Mouse (Mus musculus): Measurements from ENCODE around the gene Opa1. TPM values are rescaled to one million over a fixed set of nuclear protein-coding genes. Genes with fewer than 3 reads are reported as not detected.

The Opa1 gene
- polyA plus RNA-seq, 1 experiment = 11.9 TPM

GRCm38 (mm10) chr16:29544829-29545228, 34.3 kb upstream of the Opa1 start, which contains the start of gene Atp13a4:
TSS of gene Atp13a4 (minus strand) at chr16:29544864.
- no peak within 1 kb of the TSS for H3K27ac ChIP-seq (ENCODE audit: control insufficient read depth, insufficient read depth, low read length)
- WGBS = 84% methylated on average over 11 of the region's 11 CpGs
- H3K4me1 ChIP-seq (replicated peaks; ENCODE audit: control insufficient read depth, insufficient read depth, low read length) = no peaks in the 10 kb centered on the region
- DNase-seq = no peak
- no peak for TF ChIP-seq CTCF (IDR thresholded peaks at IDR 0.05; ENCODE audit: borderline replicate concordance, control insufficient read depth, extremely low read depth, insufficient read depth, low read length, poor library complexity)
- no peak for TF ChIP-seq POLR2A (IDR thresholded peaks at IDR 0.05; ENCODE audit: control insufficient read depth, extremely low read depth, insufficient read depth, low read length, poor library complexity)
- no peaks in the 10 kb centered on the region for H3K27me3 ChIP-seq (ENCODE audit: control insufficient read depth, insufficient read depth, low read length)
- no peaks in the 10 kb centered on the region for H3K36me3 ChIP-seq (ENCODE audit: control insufficient read depth, insufficient read depth, low read length)
- no peak within 1 kb of the TSS for H3K4me3 ChIP-seq (ENCODE audit: control insufficient read depth, insufficient read depth, low read length)

GRCm38 (mm10) chr16:29559667-29560066, 19.5 kb upstream of the Opa1 start:
- H3K36me3 ChIP-seq (ENCODE audit: control insufficient read depth, insufficient read depth, low read length) = no peaks in the 10 kb centered on the region
- no peak for DNase-seq
- H3K27me3 ChIP-seq (ENCODE audit: control insufficient read depth, insufficient read depth, low read length) = no peaks in the 10 kb centered on the region
- no peak overlapping the region for H3K4me3 ChIP-seq (ENCODE audit: control insufficient read depth, insufficient read depth, low read length)
- H3K27ac ChIP-seq (ENCODE audit: control insufficient read depth, insufficient read depth, low read length) = no peak overlapping the region
- TF ChIP-seq CTCF (IDR thresholded peaks at IDR 0.05; ENCODE audit: borderline replicate concordance, control insufficient read depth, extremely low read depth, insufficient read depth, low read length, poor library complexity) (no peak), POLR2A (IDR thresholded peaks at IDR 0.05; ENCODE audit: control insufficient read depth, extremely low read depth, insufficient read depth, low read length, poor library complexity) (no peak)
- H3K4me1 ChIP-seq (replicated peaks; ENCODE audit: control insufficient read depth, insufficient read depth, low read length) = no peaks in the 10 kb centered on the region
- WGBS = 90% methylated on average over 5 of the region's 5 CpGs

GRCm38 (mm10) chr16:29560454-29560853, 18.7 kb upstream of the Opa1 start:
- Histone ChIP-seq H3K4me3 (ENCODE audit: control insufficient read depth, insufficient read depth, low read length) (no peak overlapping the region), H3K27ac (ENCODE audit: control insufficient read depth, insufficient read depth, low read length) (no peak overlapping the region), H3K36me3 (ENCODE audit: control insufficient read depth, insufficient read depth, low read length) (no peaks in the 10 kb centered on the region), H3K27me3 (ENCODE audit: control insufficient read depth, insufficient read depth, low read length) (no peaks in the 10 kb centered on the region), H3K4me1 (replicated peaks; ENCODE audit: control insufficient read depth, insufficient read depth, low read length) (no peaks in the 10 kb centered on the region)
- no peak for DNase-seq
- WGBS = 65% methylated on average over 10 of the region's 10 CpGs
- no peak for TF ChIP-seq POLR2A (IDR thresholded peaks at IDR 0.05; ENCODE audit: control insufficient read depth, extremely low read depth, insufficient read depth, low read length, poor library complexity)
- no peak for TF ChIP-seq CTCF (IDR thresholded peaks at IDR 0.05; ENCODE audit: borderline replicate concordance, control insufficient read depth, extremely low read depth, insufficient read depth, low read length, poor library complexity)

GRCm38 (mm10) chr16:29560869-29561268, 18.3 kb upstream of the Opa1 start:
- H3K27me3 ChIP-seq (ENCODE audit: control insufficient read depth, insufficient read depth, low read length) = no peaks in the 10 kb centered on the region
- WGBS = 5% methylated on average over 7 of the region's 7 CpGs
- no peak overlapping the region for H3K4me3 ChIP-seq (ENCODE audit: control insufficient read depth, insufficient read depth, low read length)
- no peak for TF ChIP-seq CTCF (IDR thresholded peaks at IDR 0.05; ENCODE audit: borderline replicate concordance, control insufficient read depth, extremely low read depth, insufficient read depth, low read length, poor library complexity)
- no peak for TF ChIP-seq POLR2A (IDR thresholded peaks at IDR 0.05; ENCODE audit: control insufficient read depth, extremely low read depth, insufficient read depth, low read length, poor library complexity)
- no peaks in the 10 kb centered on the region for H3K36me3 ChIP-seq (ENCODE audit: control insufficient read depth, insufficient read depth, low read length)
- DNase-seq = peak; percentile 19
- H3K27ac ChIP-seq (ENCODE audit: control insufficient read depth, insufficient read depth, low read length) = no peak overlapping the region
- no peaks in the 10 kb centered on the region for H3K4me1 ChIP-seq (replicated peaks; ENCODE audit: control insufficient read depth, insufficient read depth, low read length)

- Histone ChIP-seq H3K36me3 (ENCODE audit: control insufficient read depth, insufficient read depth, low read length) (no peaks in the 10 kb centered on the region), H3K4me1 (replicated peaks; ENCODE audit: control insufficient read depth, insufficient read depth, low read length) (no peaks in the 10 kb centered on the region), H3K27me3 (ENCODE audit: control insufficient read depth, insufficient read depth, low read length) (no peaks in the 10 kb centered on the region), H3K4me3 (ENCODE audit: control insufficient read depth, insufficient read depth, low read length) (no peak overlapping the region), H3K27ac (ENCODE audit: control insufficient read depth, insufficient read depth, low read length) (no peak overlapping the region)
- WGBS = 3% methylated on average over 4 of the region's 4 CpGs
- no peak for DNase-seq
- TF ChIP-seq POLR2A (IDR thresholded peaks at IDR 0.05; ENCODE audit: control insufficient read depth, extremely low read depth, insufficient read depth, low read length, poor library complexity) = no peak
- no peak for TF ChIP-seq CTCF (IDR thresholded peaks at IDR 0.05; ENCODE audit: borderline replicate concordance, control insufficient read depth, extremely low read depth, insufficient read depth, low read length, poor library complexity)
These were observed 5.1 kb upstream of the Opa1 start for GRCm38 (mm10) chr16:29574013-29574412.

GRCm38 (mm10) chr16:29575620-29576019, 3.5 kb upstream of the Opa1 start:
- 8% methylated on average over 5 of the region's 5 CpGs for WGBS
- Histone ChIP-seq H3K27ac (ENCODE audit: control insufficient read depth, insufficient read depth, low read length) (no peak overlapping the region), H3K4me3 (ENCODE audit: control insufficient read depth, insufficient read depth, low read length) (no peak overlapping the region), H3K27me3 (ENCODE audit: control insufficient read depth, insufficient read depth, low read length) (no peaks in the 10 kb centered on the region), H3K4me1 (replicated peaks; ENCODE audit: control insufficient read depth, insufficient read depth, low read length) (peaks cover 3% of the 10 kb centered on the region; the same call in 1 of the 2 replicates), H3K36me3 (ENCODE audit: control insufficient read depth, insufficient read depth, low read length) (no peaks in the 10 kb centered on the region)
- DNase-seq = no peak
- no peak for TF ChIP-seq POLR2A (IDR thresholded peaks at IDR 0.05; ENCODE audit: control insufficient read depth, extremely low read depth, insufficient read depth, low read length, poor library complexity)
- TF ChIP-seq CTCF (IDR thresholded peaks at IDR 0.05; ENCODE audit: borderline replicate concordance, control insufficient read depth, extremely low read depth, insufficient read depth, low read length, poor library complexity) = no peak

- H3K27ac ChIP-seq (ENCODE audit: control insufficient read depth, insufficient read depth, low read length) = no peak overlapping the region
These were observed 648 bp downstream of the Opa1 start for GRCm38 (mm10) chr16:29579787-29580176.

More at GRCm38 (mm10) chr16:29579787-29580176, 648 bp downstream of the Opa1 start:
- Histone ChIP-seq H3K4me1 (replicated peaks; ENCODE audit: control insufficient read depth, insufficient read depth, low read length) (peaks cover 3% of the 10 kb centered on the region; the same call in 1 of the 2 replicates), H3K4me3 (ENCODE audit: control insufficient read depth, insufficient read depth, low read length) (peak overlapping the region; percentile 91), H3K36me3 (ENCODE audit: control insufficient read depth, insufficient read depth, low read length) (no peaks in the 10 kb centered on the region), H3K27me3 (ENCODE audit: control insufficient read depth, insufficient read depth, low read length) (no peaks in the 10 kb centered on the region)
- no peak for TF ChIP-seq POLR2A (IDR thresholded peaks at IDR 0.05; ENCODE audit: control insufficient read depth, extremely low read depth, insufficient read depth, low read length, poor library complexity)
- no peak for TF ChIP-seq CTCF (IDR thresholded peaks at IDR 0.05; ENCODE audit: borderline replicate concordance, control insufficient read depth, extremely low read depth, insufficient read depth, low read length, poor library complexity)
- WGBS = 4% methylated on average over 12 of the region's 12 CpGs
- peak; percentile 12 for DNase-seq
